Mouse (Mus musculus) adrenal gland, adult 8-10 months (tissue): ENCODE results near the gene Eral1. TPM values are rescaled to one million over a fixed set of nuclear protein-coding genes. Genes with fewer than 3 reads are reported as not detected.
"Not testable (repeated sequence)": the region's sequence is repeated elsewhere in the genome, so short reads cannot be mapped to it uniquely, and the experiment has no call there.

Source experiments
- DNase-seq: peaks from one replicate; pipeline ENCODE4 v3.0.0; 2022
- total RNA-seq, 4 experiments: library from RNA; stranded (reverse); gene quantifications; 2 replicates each; pipeline ENCODE4 v1.2.4; 2022

The Eral1 gene
- total RNA-seq, 4 experiments from 2014 or later, result 32.2 to 39.5 (median 37.2) TPM

DNA sequence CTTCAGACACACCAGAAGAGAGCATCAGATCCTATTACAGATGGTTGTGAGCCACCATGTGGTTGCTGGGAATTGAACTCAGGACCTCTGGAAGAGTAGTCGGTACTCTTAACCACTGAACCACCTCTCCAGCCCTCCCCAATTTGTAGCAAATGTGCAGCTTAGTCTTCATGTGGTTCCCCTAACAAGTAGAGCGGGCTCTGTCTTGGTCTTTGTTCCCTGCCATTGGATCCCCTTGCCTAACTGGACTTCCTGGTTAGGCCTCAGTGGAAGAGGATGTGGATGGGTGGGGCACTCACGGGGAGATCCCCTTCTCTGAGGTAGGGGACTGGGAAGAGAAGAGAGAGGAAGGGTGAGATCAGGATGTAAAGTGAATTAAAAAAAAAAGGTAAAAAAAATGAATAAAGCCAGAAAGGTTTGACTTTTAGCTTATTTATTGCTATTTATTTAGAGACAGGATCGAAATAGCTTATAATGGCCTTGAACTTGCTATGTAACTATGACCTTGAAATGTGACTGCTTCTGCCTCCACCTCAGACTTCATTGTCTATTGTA is 6.8 kb upstream of the Eral1 start:
- no peak for DNase-seq

DNA sequence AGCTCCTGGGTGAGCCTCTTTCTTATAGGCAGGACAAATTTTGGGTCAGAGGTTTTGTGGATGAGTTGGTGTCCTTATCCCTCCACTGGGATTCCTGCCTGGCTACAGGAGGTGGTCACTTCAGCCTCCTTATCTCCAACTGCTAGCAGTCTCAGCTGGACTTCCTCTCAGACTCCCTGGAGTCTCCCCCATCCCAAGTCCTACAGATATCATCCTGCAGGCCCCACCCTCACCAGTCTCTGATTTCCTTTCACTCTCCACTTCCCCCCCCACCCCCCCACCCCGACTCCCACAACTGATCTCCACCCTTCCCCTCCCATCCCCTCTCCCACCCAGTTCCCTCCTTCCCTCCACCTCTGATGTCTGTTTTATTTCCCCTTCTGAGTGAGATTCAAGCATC is 3.4 kb upstream of the Eral1 start:
- DNase-seq, result no peak

DNA sequence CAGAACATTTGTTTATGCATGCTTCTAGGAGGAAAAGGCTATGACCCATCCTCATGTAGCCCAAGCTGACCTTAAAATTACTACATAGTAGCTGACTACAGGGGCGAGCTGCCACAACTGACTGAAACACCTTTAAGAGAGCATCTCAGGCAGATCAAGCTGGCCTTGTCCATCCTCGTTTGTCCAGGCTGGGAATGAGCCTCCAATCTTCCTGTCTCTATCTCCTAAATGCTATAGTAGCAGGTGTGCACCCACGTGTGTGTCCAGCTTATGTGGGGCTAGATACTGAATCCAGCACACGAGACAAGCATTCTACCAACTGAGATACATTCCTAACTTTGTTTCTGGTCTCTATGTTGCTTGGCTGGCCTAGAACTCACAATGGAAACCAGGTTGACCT is 5.5 kb downstream of the Eral1 start:
- no peak for DNase-seq

DNA sequence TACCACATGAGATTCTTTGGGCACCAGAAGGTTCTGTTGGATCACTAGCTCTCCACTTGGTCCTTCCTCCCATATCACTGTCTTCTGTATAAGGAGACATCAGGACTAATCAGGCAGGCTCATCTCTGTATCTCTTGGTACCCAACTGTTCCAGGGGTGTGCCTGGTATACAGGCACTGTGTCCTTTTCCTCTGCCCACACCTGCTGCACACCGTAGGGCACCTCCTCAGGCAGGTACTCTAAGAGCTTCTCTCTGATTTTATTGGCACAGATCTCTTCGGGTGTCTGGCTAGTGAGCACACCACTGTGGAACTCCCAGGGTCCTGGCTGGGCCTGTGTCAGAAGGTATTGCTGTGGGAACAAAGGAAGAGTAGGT is 5.9 kb downstream of the Eral1 start:
- no peak for DNase-seq

DNA sequence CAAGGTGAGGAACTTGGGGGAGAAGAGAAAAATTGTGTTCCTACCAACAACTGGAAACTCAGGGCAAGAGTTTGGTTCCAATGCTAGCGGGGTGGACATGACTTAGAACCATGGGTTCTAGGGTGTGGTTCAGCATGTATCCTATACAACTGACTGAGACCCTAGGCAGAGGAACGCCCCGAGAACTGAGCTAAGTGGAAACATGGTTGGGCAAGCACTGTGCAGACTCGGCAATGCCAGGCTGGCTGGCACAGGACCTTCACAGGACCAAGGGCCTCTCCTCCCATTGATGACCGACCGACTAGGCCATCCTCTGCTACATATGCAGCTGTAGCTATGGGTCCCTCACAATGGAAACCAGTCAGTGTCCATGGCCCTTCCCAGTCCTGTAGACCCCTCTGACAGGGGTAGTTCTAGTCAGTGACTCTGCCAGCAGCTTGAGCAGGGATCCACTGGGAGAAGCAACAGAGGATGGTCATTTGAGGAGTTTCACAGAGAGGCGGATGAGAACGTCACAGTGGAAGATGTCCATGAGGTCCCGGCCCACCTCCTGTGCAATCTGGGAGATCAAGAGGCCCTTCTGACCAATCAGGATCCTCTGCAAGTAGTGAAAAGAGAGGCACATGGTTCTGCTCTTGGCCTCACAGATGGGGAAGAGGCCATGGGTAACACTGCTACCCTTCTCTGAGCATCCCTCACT is 6.5 kb downstream of the Eral1 start:
- no peak for DNase-seq

DNA sequence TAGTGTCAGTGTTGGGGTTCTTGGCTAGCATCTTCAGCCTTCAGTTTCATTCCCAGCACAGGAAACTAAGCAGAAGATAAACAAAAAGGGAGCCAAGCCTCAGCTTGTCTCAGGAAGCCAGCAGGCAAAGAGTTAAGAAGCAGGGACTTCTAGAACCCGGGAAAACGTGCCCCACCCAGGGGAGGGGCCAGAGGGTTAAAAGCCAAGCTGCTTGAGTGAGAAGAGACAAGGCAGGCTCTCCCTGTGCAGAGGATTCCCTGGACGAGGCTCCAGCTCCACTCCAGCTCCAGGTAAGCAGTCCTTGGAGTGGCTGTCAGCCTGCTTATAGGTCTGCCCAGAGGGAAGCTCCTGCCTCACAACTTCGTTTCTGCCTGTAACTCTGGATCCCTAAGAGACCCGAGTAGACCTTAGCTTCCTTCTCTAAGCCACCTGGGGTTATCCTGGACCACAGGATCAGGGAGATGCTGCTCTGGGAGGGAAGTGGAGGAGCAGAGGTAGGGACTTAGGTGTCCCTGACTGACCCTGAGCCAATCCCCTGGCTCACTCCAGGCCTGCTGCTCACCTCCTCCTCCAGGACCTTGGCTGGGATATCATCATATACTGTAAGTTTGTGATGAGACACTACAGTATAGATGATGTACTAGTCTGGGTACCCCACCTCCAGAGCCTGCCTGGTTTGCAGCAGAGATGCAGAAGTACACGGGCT is 7.6 kb downstream of the Eral1 start:
- DNase-seq, result no peak

DNA sequence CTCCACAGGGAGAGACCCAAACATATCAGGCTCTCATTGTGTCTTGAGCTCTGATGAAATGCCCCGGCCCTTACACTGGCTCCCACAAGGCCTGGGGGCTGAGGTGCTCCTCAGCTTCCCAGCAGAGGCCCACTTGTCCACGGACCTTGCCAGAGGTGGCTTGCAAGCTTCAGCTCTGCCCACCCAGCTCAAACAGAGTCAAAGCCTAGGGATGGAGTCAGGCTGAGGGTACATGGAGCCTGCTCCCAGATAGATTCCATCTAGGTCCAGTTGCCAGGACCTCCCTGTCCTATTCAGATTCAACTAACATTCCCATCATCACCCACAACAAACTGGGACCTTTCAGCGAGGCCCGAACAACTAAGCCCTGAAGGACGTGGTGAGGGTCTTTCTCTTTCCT is 8.2 kb downstream of the Eral1 start:
- DNase-seq, result no peak

DNA sequence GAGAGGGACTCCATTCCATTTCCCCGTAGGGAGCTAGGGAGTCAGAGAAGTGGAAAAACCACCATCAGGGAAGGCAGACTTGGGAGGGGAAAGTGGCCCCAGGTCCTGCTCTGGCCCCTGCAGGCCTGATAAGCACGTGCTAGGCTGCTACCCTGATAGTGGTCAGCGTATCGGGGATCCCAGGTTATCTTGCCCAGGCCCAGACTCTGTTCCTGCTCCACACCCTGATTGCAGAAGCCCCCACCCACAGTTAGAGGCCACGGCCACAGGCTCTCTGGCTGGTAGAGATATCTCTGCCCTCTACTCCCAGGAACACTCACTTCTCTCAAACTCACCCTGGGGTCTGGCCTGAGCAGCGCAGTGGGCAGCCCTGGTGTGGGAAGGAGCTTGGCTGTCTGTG is 10.5 kb downstream of the Eral1 start:
- DNase-seq, result no peak

DNA sequence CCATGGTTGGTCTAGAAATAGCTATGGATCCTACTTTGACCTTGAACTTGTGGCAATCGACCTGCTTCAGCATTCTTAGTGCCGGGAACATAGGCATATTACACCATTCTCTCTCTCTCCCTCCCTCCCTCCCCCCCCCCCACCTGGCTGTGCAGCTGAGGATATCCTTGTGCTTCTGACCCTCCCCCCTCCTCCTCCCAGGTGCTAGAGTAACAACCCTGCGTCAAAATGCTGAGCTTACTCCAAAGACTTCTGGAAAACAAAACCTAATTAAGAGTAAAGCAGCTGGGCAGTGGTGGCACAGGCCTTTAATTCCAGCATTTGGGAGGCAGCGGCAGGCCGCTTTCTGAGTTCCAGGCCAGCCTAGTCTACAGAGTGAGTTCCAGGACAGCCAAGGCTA is 11.1 kb downstream of the Eral1 start:
- no peak for DNase-seq

DNA sequence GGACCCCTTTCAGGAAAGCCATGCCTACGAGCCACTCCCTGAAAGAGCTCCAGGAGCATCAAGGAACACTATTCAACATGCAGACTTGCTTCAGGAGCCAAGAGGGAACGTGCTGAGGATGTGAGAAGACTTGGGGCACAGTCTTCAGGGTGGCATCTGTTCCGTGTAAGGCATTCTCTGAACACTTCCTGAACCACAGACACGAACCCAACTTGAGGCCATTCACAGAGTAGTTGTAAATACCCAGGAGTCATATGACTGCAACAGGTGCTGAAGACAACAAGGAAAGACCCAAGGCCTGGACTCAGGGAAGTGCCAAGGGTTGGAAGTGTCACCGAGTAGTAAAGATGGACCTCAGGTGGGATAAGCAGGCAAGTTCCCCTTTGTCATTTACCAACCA is 12.6 kb downstream of the Eral1 start:
- DNase-seq, result no peak

DNA sequence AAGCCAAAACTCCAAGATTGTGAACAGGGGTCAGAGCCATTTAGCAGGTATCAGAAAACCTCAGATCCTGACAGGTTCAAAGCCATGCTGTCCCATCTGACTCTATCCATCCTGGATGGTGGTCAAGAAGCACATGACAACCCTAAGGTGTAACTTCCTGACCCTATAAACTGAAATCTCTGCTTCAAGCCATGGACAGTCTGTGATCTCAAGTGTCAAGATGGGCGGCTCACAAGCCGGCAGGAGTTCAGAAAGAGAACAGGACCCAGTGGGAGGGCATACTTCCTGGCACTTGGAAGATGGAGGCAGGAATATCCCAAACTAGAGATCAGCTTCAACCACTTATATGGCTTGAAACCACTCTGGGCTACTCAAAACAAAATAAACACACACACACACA is 13.5 kb downstream of the Eral1 start:
- no peak for DNase-seq

DNA sequence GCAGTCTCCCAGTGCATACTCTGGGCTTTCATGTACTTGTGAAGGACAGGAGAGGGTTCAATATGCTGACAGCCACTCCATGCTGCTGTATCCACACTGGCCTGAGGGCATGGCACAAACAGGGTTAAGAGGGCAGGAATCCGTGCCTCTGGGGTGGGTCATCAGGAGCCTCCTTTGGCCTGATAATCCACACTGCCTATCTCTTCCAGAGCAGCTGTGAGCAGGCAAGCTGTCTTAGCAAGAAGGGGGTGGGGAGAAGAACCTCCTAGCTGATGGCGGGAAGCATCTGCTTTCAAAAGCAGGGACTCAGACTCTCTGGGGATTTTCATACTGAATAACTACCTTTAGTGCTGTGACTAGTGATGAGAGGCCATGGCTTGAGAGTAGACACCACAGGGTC is 14.3 kb downstream of the Eral1 start:
- DNase-seq, result no peak

DNA sequence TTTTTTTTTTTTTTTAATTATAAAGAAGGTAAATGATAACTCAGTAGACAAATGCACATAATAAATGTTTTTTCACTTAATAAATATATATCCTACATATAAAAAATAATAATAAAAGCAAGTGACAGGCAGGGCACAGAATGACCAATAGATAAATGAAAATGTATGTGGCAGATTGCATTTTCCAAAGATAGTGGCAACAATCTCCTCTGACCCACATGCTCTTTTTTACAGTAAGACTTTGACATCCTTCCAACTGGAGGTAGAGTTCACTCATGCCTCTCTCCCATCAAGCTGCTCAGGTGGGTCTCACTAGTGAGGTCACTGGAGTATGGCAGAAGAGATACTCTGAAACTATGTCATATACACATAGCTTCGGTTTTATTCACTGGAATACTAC is 17.6 kb downstream of the Eral1 start:
- no peak for DNase-seq

DNA sequence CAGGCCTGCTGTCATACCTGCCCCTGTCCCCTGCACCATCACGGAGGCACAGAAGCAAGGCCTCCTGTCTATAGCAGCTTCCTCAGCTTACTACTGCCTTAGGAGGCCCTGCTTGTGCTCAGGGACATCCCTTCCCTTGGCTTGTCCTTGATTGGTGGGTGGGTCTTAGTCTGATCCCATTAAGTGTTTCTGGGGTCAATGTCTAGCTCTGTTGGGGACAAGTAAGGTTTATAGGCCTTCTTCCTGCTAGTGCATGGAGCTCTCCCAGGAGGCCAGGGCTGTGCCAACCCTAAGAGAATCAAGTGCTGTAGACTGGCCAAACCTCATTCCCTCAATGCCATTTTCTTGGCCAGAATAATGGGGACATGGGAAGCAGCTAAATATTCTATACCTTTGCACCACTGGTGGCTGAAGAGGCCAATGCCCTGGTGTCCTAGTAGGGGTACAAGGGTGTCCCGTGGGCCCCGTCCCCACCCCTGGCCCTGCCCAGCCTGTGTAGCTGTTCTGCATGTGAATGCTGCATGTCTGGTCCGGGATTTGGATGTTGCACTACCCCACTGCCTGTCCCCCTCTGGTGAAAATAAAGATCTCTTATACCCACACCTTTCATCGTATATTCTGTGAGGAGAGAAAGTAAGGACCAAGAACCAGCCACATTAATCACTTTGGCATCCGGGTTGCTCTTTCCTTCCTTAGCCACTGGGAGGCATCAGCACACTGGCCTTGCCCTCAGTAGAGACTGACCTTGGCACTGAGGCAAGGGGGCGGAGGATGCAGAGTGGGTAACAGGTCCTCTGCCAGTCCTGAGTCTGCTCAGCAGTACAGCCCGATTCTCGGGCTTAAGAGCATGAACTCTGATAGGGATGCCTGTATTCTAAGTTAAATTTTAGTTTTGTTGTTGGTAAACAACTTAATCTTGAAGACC is 20.1 kb downstream of the Eral1 start:
- DNase-seq, result peak; percentile 82

DNA sequence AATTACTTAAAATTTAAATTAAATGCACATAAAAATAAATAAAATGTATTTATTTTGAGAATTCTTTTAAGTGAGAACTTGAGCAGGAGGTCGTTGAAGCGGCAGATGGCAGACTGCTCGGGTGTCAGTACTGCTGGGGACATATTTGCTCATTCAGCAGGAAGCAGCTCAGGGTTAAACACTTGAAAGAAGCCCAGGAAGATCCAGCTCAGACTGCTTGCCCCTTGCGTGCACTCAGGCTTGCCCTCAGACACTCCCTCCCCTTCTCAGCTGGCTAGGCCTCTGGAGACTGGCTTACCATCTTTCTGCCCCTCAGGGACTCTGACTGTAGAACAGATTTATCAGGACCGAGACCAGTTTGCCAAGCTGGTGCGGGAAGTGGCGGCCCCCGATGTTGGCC is 23.2 kb downstream of the Eral1 start:
- no peak for DNase-seq

DNA sequence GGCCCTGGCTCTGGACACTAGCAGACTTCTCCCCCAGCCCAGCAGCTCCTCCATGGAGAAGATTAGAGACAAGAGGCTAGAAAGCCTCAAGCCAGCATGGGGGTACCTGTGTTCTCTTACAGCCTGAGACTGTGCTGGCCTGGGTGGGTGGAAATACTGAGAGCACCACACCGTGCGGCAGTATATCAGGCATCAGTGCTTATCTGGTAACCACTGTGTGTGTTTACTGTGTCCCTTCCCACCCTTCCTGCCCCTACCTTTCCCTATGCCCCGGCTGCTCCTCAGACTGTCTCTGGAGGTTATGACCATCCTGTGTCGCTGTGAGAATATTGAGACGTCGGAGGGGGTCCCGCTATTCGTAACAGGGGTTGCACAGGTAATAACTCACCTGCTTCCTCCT is 27.1 kb downstream of the Eral1 start:
- no peak for DNase-seq

DNA sequence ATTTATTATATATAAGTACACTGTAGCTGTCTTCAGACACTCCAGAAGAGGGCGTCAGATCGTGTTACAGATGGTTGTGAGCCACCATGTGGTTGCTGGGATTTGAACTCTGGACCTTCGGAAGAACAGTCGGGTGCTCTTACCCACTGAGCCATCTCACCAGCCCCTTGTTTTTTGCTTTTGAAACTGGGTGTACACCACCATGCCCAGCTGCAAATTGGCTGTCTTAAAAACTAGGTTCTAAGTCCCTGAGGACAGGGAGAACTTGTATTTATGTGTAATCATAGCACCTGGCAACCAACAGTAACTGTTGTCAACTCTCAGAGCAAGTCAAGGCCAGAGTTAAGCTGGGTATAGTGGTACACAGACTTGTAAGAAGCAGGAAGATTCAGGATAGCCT is 31.5 kb downstream of the Eral1 start:
- not testable (repeated sequence) for DNase-seq

DNA sequence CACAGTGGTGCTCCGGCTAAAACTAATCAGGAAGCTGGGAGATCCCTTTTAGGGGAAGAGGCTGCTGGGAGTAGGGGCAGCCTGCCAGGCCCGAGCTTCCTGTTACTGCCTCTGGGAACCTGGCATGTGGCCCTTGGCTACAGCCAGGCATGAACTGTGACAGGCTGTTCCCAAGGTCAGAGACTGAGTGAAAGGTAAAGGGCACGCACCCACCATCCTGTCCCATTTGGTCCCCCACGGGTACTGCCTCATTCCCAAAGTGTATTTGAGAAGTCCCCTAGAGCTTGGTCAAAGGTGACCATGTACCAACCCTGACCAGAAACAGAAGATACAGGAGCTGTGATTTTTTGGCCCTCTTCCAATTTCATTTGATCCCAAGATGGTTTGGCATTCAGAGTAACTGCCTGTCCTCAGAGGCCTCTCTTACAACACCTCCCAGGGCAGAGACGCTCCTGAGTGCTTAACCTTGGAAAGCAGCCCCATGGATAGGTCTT is 35.4 kb downstream of the Eral1 start:
- DNase-seq, result peak; percentile 86

DNA sequence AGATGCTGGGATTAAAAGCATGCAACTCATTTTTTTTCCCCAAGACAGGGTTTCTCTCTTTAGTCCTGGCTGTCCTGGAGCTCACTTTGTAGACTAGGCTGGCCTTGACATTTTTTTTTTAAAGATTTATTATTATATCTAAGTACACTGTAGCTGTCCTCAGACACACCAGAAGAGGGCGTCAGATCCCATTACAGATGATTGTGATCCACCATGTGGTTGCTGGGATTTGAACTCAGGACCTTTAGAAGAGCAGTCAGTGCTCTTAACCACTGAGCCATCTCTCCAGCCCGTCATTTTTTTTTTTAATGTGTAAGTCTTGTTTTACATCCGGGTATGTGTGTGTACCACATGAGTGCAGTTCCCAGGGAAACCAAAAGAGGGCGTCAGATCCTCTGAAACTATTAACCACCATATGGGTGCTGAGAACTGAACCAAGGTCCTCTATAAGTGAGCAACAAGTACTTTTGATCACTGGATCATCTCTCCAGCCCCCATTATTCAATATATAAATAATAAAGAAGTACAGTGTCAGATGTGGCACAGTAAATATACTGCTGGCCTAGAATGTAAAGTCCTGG is 37.8 kb downstream of the Eral1 start:
- DNase-seq, result not testable (repeated sequence)

DNA sequence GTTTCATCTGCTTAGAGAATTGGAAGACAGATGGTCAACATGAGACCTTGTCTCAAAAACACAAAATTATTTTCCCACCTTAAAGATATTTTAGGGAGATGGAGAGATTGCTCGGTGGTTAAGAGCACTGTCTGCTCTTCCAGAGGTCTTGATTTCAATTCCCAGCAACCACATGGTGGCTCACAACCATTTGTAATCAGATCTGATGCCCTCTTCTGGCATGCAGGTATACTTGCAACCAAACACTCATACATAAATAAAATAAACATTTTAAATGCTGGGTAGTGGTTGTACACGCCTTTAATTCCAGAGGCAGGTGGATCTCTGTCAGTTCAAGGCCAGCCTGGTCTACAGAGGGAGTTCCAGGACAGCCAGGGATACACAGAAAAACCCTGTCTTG is 39.3 kb downstream of the Eral1 start:
- DNase-seq, result no peak

DNA sequence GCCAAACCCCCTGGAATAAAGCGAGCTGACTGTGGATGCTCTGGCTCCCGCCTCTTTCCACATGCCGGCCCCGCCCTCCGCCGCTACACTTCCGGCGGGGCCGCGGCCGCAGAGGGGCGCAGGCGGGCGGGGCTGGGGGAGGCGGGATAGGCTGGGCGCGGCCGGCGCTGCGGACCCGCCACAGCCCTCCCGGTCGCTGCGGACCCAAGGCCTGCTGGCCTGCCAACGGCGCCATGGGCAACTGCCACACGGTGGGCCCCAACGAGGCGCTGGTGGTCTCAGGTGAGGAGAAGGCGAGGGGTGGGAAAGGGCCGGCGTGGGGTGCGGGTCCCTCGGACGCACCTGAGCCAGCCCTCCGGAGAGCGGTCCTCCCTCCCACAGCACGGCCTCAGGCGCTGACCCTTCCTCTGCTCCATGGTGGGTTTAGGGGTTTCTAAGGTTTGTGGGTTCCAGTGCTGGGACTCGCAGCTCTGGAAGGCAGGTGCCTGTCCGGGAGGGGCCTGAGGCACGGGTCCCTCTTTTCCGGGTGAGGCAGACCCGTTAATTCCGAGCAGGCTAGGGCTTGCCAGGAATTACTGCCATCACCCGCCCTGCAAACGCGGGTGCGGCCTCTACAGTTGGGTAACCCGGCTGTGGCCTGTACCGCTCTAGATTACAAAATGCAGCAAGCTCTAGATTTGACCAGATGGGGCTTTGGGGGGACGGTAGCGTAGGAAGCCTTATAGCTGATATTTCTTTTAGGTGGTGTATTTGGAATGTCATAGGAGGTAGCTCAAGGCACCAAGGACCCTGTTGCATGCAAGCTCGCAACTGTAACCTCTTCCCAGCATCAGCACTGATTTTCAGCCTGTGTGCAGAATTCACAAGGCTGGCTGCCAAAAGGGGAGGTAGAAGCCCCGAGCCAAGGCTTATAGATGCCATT is 42.1 kb downstream of the Eral1 start, which contains the start of gene Flot2:
Gene Flot2 (plus strand): TSS at position 101 of the 922 bp plus-strand sequence.
- DNase-seq, result no peak
